Mouse (Mus musculus) heart, postnatal 4 days (tissue): Measurements from ENCODE around the gene Dglucy. TPM values are rescaled to one million over a fixed set of nuclear protein-coding genes. Genes with fewer than 3 reads are reported as not detected.

Experiments used
- DNase-seq: peaks from one replicate; pipeline ENCODE4 v3.0.0; 2021
- total RNA-seq, 2 experiments: library from RNA; stranded (reverse); gene quantifications; 2 replicates each; pipeline ENCODE4 v1.2.3; 2021

Gene Dglucy
- total RNA-seq, 2 experiments from 2014 or later: 14.2 to 17.0 TPM

DNA sequence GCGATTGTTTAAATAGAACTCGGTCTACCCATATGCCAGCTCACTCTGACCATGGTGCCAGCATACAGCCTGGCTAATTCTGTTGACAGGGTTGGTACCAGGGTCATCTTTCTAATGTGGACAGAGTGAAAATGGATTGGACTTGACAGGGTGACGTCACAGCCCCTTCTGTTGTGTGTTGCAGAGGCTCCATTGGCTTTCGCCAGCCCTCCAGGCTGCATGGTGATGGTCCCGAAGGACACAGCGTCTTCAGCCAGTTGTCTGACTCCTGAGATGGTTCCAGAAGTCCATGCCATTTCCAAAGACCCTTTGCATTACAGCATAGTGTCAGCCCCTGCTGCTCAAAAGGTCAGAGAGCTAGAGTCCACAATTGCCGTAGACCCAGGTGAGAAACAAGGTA is 65.7 kb downstream of the Dglucy start:
- DNase-seq: no peak

DNA sequence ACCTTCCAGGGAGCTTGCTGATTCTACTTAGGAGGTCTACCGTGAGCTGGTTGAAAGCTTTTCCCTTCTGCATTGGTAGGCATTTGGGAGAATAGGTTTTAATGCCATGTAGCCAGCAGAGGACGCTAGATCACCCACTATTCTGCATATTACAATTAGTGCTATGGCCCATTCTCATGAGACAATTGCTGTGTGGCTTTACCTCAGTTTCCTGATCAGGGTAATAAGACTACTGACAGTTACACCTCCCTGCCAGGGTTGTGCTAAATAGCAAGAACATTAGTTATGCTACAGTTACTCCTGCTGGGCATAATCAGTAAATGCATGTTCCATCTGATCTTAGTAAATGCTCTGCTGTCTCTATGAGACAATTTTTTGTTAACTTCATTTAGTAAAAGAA is 67.0 kb downstream of the Dglucy start:
- DNase-seq: no peak

DNA sequence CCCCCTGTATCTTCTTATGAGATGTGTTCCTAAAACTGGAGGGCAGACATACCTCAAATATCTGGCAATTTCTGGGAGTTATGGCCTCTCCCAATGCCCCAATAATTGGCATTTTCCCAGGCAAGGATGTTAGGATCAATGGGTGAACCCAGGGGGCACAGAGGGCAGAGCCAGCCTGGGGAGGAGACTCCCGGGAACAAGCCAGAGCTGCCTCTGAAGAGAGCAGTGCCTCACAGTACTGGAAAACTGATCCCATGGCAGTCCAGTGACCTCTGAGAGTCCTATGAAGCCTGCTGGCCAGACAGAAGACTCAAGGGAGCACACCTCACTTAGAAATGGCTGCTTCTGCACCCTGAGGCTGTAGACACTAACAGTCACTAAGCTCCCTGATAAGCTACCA is 67.7 kb downstream of the Dglucy start:
- DNase-seq: no peak

DNA sequence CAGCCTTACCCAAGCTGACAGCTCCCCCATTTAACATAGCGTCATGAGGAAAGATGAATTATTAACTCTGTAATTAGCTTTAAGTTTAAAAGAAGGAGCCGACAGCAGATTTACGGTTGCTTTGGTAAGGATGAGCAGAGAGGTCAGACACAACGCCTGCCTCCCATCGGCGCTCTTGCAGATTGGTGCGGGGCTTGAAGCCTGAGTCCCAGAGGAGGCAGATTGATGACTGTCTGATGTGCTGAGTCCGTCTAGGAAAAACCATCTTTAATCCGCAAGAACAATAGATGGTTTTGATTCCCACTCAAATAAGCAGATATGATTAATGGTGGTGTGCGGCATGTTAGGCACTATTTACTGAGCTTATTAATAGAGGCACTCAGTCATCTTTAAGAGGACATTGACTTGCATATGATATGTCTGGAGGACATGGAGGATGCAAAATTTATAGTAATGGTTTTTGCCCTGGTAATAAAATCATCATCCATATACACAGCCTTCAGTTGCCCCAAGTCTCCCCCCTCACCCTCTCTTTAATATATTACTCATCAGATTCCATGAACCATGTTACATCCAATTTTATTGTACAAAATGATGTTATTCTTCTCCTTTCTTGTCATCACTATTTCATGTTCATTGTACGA is 68.7 kb downstream of the Dglucy start:
- DNase-seq: no peak

DNA sequence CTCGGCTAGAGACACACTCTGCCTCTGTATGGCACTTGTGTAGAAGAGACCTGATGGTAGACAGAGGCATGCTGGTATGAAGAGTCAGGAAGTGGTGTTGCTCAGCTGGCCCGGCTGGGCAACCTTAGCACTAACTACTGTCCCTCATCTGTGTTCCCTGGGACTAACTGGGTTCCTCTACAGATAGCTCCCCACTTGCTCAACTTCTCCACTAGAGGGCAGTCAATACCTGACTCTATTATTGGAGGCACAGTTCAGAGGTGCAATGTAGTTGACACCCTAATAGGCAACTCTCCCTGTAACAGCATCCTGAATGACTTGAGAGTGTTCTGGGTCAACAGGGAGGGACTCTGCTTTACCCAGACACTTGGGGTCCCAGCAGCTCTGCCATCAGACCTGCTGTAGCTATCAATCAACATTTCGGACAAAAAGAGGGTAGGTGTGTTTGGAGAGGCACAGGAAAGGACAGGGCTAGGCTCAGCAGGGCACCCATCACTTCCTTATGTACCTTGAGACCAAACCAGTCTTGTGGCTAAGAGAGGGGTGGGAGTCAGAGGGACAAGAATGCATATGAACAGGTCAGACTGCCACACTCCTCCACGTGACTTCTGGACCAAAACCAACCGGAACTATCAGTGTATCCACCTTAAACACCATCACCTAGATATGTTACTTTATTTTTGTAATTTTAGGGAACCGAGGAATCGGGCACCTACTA is 70.7 kb downstream of the Dglucy start:
- DNase-seq: peak; percentile 57

DNA sequence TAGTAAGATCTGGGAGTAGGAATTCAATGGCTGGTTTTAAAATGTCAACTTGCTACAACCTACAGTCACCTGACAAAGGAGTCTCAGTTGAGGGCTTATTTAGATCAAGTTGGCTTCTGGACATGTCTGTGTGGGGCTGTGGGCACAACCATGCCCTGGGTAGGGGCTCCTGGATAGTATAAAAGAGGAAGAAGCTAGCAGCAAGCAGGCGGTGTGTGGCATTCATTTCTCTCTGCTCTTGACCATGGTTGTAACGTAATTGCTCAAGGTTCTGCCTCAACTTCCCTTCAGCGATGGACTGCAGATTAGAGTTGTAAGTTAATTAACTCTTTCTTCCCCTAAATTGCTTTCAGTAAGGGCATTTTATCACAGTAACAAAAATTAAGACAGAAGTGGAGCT is 73.5 kb downstream of the Dglucy start:
- no peak for DNase-seq

DNA sequence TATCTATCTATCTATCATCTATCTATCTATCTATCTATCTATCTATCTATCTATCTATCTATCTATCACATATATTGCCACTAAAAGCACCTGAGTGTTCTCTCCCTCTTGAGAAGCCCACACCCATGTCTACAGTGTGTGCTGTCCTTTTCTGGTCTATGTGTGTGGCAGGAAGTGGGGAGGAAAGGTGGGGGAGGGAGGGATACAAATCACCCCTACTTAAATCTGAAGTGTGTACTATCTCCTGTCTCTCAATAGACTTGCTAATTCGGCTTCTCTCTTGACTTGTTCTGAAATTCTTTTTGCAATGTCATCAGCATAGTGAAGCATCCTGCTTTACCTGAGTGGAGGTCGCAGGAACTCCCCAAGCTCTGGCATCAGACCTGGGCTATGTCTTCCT is 77.5 kb downstream of the Dglucy start:
- DNase-seq: no peak

DNA sequence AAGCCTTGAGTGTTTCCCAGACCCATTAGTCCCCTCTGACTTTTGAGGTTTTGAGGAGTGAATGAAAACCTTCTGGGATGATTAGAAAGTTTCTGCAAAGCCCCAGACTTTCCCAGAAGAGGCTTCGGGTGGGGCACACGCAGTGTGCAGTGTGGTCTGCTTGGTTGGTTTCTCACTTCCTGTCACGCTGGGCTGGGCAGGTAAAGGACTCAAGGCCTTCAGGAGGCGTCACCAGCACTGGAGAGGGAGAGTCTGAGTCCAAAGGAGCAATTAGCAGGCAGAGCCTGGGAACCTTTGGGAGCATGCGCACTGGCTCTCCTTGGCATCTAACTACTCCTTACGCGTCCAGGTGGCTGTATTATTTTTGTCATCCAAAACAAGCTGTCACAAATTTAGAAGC is 78.9 kb downstream of the Dglucy start:
- DNase-seq: no peak

DNA sequence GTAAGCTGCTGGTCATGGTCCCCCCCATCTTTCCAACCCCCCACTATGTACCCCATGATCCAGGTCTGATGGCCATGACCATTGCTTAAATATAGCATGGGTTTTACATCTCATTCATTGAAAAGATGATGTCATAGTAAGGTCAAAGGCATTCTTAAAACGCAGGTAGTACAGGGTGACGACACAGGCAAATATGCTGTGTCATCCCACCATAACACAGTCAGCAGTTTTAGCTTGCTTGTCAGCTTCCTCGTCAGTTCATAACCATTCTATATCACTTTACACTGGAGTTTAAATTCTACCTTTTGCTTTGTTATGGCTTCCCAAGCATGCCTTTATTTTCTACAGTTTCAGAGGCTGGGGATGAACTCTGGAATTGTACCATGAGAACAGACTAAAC is 83.4 kb downstream of the Dglucy start:
- no peak for DNase-seq

DNA sequence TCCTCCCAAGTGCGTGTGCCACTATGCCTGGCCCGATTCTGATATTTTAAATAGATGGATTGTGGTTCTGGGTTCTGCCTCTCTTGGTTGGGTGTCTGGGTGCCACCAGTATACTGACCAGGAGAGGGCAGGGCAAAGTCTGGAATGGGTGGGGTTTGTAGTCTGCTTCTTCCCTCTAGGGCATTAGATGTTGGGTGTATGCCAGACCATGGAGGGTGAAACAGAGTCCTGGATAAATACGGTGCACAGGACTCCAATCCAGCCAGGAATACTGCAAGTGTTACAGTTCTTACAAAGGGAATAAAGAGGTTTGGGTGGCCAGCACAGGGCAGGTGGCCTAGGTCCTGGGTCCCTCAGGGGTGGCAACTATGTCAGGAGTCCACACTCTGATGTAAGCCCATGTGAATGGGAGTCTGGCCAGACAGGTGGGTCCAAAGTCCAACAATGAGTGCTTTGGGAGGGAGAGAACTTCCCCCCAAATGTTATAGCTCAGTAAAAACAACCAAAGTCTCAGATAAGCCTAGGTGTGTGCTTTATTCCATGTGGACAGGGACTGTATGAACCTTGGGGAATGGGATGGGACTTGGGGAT is 84.1 kb downstream of the Dglucy start:
- DNase-seq: no peak

DNA sequence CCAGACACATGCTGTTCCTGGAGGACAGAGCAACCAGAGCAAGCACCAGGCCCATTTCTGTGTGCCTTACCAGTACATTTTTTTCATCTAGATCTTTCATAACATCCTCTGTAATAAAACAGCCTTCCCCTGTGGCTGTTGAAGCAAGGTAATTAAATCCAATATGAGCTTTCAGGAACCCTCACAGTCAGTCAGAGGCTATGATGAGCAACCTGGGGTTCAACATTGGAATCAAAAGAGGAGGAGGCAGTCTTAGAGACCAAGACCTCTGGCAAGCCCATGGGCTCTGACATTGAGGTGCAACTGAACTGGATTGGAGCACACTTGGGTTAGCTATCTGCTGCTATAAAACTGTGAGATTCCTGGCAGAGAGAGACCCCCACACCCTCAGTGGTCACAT is 86.2 kb downstream of the Dglucy start:
- DNase-seq: no peak

DNA sequence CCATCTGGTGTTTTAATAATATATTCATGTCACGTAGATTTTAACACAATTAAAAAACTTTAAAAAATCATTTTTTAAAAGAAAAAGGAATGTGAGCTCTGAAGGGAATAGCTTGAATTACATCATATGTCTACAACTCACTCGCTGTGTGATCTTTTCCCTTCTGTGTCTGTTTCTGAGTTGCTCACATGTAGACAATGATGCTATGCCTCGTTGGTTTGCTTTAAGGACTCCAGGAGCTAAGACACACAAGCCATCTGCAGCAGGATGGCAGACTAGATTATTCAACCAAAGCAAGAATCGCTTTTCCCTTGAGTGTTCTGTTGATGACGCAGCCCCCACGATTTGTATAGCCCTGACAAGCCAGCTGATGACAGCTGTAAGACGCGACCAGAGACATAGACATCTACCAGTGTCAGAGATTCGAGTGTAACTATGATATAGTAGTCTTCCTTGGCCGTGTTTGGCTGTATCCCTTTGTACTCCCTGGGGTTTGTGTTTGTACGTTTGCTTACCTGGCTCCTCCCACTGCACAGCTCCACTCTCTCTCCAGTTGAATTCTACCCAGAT is 86.7 kb downstream of the Dglucy start:
- DNase-seq: no peak

DNA sequence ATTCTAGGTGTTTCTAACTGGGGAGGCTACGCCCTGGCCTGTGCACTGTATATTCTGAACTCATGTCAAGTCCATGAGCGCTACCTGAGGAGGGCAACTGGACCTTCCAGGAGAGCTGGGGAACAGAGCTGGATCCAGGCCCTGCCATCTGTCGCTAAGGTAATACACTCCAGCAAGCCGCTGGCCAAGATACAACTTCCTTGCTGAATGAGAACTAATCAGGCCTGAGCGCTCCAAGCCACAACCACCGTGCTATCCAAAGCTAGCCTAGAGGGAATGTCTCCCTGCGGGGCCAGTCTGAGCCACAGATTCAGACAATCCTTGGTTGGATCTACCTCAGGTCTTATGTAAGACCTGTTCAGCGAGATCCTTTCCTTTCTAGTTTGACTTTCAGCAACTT is 88.2 kb downstream of the Dglucy start:
- DNase-seq: no peak

DNA sequence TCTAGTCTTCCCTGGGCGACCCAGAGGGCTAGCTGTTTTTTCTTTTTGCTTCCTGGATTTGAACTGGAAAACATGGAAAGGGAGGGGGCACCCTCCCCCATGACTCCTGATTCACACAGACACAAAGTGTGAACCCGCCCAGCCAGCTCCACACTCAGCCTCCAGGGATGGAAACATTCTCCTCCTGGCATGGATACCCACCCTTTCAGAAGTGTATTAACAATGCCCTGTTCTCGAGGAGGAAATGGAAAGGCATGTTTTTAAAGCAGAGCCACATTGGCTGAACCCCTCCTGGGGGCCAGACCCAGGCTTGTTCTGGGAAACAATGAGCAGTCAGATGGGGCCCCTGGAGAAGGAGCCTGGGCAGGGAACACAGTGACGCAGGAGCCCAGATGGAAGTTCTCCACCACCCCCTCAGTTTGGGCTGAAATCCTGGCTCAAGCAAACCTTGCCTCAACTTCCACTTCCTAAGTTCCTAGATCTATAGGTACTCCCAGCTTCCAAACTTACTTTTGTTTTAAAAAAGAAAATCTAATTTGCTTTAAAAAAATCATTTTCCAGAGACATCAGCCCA is 89.3 kb downstream of the Dglucy start:
- no peak for DNase-seq

DNA sequence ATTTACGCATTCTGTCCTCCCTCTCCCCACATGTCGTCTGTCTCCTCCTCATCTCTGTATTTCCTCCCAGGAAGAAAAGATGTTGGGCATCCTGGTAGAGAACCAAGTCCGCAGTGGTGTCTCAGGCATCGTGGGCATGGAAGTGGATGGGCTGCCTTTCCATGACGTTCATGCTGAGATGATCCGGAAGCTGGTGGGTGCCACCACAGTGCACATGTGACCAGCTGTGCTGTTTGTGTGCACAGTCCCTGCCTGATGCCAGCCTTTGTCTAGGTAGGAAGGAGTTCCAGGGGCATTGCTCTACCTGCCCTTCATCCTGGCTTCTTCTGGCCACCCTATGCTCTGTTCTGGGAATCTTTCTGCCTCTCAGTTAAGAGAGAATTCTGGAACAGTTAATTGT is 92.4 kb downstream of the Dglucy start:
- no peak for DNase-seq

DNA sequence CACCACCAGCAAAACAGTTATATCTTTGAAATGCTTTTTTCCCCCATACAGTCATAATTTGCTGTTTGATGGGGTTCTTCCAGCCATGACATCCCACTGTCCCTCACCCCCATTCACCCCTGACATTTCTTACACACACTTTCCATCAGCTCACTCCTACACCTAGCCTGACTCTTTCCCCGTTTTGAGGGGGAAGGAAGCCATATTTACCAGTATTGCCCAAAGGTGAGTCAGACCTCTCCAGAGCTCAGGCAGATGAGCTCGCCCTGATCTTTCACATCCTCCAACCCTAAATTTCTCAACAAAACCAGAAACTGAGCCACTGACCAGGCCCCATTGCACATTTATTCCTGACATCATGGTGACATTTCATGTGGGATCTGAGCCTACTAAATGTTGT is 93.0 kb downstream of the Dglucy start:
- no peak for DNase-seq

DNA sequence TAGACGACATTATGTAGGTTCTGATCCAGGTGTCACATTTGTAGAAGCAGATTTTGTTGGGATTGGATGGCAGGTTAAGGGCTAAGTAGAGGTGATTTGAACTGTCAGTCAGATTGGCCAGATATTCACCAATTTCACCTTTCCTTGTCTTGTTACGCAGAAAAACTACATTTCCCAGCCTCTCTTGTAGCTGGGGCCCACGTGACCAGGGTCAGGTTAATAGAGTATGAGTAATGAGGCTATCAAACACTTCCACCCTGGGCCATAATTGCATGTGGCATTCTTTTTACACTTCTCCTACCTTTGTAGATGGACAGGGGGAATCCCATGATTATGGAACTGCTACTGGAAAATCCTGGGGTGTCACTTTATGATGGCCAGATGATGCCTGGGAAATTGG is 94.8 kb downstream of the Dglucy start:
- DNase-seq: no peak

DNA sequence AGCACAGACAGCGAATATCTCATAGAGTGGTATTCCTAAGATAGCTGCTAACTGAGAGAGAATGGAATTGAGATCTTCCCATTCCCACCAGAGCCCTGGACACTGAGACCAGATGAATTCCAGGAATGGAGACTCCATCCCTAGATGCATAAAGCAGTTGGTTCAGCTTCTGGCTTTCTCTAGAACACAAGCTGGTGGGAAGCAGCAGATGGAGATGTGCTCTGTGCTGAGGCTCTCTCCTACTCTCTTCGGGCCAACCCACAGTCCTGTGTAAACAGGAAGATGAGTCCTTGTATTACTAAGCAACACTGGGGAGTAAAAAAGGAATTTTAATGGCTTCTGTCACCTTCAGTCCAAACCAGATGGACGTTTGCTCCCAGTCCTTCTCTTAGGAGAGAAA is 96.7 kb downstream of the Dglucy start:
- no peak for DNase-seq

DNA sequence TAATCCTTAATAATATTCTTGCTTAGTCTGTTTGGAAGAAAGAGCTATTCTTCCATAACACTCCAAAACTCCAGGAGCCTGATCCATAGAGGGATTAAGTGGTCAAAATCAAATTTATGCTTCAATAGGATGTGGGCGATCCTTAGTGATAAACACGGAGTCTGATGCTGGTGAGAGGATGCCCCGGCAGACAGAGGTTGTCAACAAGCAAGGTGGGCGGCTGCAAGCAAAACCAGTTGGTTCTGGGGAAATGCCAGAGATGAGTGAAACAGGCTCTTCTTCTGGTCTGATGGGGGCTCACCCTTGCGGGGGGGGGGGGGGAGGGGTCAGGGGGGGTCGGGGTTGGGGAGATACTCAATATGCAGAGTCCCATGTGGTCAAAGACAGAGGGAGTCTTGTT is 97.1 kb downstream of the Dglucy start:
- DNase-seq: no peak

DNA sequence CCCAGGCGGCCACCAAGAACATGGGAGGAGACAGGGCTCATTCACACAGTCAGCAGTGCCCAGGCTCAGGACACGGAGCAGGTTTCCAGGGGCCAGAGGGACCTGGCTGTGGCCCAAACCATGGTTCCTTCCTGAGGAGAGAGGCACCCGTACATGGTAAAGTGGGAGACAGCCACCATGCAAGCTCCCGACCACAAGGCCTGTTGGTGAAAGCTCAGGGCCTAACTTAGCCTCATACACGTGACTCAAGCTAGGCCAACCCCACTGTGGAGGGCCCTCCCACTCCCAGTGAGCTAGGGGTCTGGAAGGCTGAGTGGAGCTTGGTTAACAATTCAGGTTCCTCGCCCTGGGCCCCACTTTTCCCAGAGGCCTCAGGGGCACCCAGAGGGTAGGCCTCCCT is 99.1 kb downstream of the Dglucy start:
- no peak for DNase-seq

DNA sequence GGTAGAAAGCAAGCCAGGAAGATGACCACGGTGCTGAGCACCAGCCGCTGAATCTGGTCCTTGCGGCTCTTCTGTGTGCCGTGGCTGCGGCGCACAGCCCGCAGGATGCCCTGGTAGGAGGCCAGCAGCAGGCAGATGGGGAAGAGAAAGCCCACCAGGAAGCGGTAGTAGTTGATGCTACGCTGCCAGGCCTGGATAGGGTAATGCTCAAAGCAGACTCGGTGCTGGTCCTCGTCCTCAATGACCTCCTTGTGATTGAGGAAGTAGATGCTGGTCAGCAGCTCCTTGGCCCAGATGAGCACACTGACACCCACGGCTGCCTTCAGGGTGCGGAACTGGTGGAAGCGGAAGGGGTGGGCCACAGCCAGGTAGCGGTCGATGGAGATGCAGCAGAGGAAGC is 99.7 kb downstream of the Dglucy start:
- no peak for DNase-seq

DNA sequence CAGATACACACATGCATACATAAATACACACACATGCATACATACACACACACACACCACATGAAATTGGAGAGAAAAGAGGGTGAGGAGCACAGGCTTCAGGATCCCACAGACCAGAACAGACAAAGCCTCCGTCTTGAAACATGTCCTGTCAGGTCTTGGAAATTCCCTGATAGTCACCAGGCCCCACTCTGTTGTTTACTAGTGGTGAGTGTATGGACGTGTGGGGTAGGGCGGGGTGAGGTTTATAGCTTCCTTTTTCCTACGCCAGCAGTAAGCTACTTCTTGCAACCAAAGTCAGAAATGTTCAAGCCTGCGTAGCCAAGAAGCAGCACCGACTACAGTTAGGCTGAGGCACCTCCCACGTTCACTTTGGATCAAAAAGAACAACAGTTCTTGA is 104.3 kb downstream of the Dglucy start:
- no peak for DNase-seq

DNA sequence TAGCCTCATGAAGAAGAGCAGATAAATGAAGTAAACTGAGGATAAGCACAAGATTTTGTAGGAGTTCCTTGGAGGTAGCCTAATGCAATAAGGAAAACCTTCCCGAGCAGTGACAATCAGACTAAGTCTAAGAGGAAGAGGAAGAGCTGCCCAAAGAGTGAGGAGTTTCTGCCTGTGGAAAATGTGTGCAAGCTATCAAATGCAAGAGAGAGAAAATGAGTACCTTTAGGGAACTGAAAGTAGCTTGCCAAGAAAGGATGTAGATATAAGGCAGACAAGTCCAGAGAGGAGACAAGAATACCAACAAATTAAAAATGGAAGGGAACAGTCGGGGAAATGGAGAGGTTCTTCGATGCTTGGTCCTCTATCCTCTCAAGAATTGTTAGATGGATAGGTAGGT is 106.7 kb downstream of the Dglucy start:
- no peak for DNase-seq

DNA sequence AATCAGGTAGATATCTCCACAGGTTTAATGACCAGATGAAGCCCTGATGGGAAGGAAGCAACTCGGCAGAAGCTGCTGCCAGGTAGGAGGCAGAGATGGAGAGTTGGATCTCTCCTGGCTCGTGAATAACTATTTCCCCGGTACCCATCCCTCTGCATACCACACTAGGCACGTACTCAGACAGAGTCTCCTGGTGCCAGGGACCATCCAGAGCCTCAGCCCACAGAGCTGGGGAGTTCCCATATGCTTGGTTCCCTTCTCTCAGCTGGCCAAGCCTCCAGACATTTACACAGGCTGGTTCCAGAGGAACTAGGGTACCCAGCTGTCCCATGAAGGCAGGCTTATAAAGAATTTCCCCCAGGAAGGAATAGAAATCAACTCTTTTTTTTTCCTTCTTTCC is 108.0 kb downstream of the Dglucy start:
- no peak for DNase-seq
